Mouse (Mus musculus) testis, postnatal 14 days (tissue): ENCODE results near the gene Eif3j1.
"Not testable (repeated sequence)": the region's sequence is repeated elsewhere in the genome, so short reads cannot be mapped to it uniquely, and the experiment has no call there.

Source experiments
- DNase-seq: peaks from one replicate; pipeline ENCODE4 v3.0.0; 2021; ENCODE audit warnings: low spot score

Gene Eif3j1

DNA sequence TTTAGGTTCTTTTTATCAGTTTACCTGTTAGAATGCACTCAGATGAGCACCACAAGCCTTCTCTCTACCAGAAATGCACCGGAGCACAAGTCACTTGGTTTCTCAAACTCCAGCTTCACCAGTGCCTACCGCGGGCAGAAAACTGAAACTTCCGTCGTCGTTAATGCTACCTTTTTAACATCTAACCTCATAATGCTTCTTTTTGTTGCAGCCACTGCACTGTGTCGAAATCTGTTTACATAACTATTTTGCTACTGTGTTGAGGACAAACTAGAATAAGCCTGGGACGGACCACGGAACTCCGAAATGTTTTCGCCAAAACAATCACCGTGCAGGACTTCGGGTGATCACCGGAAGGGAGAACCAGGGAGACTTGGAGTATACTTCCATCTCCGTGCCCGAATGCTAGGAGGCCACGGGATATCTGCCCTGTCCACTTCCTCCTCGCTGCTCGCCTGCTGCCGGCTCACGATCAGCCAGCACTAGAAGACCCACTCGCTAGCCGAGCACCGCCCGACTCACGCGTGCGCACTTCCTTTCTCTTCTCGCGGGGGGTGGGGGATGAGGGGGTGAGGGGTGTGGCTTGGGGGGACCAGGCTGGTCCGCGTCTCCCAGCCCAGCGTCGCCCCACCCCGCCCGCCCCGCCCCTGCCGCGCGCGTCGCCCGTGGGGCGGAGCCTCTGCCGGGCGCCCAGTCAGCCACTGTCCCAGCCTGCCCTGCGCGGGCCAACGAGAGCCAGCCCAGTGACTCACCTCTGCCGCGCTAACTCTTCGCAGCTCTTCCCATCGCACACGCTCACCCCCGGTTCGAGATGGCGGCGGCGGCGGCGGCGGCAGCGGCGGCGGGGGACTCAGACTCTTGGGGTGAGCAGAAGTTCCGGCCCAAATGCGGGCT lies at the start of gene Eif3j1:
TSS of gene Eif3j1 (plus strand) at position 685 of the 894 bp plus-strand sequence.
- peak; percentile 91 for DNase-seq

DNA sequence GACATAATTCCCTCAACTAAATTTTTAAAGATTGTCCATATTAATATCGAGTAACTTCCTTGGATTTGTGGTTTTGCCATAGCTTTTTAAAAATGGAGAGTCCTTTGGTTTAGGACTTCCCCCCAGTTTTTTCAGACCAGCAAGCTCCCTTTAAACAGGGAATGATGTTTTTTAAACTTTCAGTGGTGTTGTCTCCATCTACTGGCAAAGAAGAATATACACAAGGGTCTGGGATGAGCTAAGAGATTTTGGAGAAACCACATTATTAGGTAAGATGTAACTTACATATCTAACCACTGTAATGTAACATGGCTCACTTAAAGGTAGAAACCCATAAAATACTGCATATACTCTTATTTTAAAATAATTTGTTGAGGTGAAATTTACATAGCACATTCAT lies 32.6 kb upstream of the Eif3j1 start:
- DNase-seq = no peak

DNA sequence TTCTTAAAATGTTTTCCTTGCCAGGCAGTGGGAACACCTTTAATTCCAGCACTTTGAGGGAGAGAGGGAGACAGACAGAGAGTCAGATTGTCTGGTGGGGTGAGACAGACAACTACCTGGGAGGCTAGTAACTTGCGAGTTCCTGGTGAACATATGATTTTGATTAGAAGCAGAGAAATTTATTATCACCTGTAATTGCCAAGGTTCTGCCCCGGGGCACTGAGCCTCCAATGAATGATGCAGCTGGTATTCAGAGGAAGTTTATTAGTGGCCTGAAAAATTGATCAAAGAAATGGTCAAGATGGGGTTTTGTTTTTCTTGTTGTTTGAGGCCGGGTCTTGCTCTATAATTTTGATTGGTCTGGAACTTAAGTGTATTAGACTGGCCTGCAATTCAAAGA lies 19.5 kb upstream of the Eif3j1 start:
- no peak for DNase-seq

DNA sequence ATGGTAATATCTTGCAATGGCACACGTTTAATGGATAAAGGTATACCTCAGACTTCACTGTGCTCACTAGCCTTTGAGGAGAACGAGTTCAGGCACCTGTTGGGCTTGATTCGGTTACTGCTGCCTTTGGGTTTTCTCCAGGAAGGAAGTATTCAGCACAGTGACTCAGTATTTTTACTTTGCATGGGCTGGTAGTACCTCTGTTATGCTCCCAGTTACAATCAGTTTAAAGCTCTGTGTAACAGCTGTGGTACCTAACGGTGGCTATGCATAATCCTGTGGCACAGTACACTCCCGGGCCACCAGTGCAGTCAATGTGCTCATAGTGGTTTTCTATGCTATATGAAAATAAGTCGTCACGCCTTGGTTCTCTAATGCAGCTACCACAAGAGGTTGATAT lies 16.9 kb upstream of the Eif3j1 start:
- DNase-seq = no peak

DNA sequence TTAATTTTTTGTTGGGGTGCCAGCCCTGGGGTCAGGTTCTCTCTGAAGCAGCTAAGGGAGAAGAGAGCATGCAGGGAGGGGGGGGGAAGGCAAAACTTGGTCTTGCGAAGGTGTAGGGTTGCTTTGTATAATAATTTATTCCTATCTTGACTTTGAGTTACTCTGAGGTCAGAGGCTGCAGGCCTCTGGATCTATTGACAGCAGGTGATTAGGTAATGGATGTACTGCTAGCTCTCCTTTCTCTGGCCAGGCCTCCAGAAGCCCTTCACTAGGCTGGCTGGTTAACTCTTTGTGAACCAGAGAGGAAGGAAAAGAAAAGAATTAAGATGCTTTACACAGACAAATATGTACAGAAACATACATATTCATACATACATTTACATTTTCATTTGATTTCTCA lies 9.6 kb upstream of the Eif3j1 start:
- DNase-seq = no peak

DNA sequence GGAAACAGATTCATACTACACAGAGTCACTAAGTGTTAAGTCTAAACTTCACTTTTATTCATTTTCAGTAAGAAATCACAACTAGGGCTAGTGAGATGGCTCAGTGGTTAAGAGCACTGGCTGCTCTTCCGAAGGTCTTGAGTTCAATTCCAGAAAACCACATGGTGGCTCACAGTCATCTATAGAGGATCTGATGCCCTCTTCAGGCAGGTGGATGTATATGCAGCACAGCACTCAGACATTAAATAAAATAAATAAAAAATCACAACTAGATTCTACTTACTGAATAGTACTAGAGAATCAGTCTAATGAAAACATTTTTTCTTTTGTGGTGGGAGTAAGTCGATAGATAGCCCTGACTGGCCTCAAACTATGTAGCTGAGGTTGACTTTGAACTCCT lies 6.1 kb upstream of the Eif3j1 start:
- DNase-seq = no peak

DNA sequence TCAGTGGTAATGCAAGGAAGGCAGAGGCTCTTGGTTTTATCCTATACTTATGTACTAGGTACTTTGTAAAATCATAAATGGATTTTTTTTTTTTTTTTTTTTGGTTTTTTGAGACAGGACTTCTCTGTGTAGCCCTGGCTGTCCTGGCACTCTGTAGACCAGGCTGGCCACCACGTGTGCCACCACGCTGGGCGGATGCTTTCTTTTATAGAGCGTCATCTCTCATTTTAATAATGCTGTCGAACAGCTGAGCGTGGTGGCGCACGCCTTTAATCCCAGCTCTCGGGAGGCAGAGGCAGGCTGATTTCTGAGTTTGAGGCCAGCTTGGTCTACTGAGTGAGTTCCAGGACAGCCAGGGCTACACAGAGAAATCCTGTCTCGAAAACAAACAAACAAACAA lies 1.3 kb upstream of the Eif3j1 start:
- not testable (repeated sequence) for DNase-seq

DNA sequence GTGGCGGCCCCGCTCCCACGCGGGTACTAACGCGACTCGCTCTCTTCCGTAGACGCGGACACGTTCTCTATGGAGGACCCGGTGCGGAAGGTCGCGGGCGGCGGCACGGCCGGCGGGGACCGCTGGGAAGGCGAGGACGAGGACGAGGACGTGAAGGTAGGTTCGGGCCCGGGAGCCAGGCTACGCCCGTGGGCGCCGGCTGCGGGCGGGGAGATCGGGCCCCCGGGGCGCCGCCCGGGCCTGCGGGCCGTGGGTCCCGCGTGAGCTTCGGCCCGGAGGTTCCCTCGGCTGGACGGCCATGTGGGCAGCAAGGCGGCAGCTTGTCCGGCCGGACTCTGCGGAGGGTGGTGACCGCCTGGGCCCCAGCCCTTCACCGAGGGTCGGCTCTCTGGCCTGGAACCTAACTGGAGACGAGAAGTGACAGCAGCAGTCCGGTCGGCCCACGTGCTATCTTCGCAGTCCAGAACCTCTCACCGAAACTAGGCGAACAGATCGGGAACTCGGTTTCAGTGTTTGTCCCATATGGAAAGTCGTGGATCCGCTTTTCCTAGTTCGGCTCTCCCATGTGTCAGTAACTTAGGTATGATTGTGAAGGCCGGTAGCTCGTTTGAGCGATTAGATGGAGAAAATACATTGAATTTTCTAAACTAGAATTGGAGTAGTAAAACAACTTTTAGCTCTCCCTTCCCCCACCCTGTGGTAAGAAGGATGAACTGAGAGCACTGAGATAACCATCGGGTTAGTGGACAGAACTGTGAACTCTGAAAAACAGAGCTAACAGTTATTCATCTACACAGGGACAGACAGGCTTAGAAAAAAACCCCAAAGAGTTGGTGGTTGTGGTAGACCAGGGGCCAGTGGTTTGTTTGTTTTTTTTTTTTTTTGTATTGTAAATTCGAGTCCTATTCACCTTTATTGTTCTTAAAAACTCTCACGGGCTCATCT lies 682 bp downstream of the Eif3j1 start:
- DNase-seq = peak; percentile 74

DNA sequence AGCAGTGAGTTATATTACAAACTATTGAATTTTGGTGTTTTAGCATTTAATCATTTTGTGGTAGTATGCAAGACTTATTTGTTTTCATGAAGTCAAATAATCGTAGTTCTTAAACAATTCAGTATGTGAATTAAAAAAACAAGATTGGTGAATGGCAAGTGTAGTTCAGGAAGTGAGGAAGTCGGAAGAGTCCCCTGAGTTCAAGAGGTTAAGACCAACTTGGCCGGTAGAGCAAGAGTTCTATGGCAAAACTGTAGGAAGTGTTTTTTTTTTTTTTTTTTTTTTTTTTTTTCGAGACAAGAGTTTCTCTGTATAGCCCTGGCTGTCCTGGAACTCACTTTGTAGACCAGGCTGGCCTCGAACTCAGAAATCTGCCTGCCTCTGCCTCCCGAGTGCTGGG lies 3.6 kb downstream of the Eif3j1 start:
- no peak for DNase-seq

DNA sequence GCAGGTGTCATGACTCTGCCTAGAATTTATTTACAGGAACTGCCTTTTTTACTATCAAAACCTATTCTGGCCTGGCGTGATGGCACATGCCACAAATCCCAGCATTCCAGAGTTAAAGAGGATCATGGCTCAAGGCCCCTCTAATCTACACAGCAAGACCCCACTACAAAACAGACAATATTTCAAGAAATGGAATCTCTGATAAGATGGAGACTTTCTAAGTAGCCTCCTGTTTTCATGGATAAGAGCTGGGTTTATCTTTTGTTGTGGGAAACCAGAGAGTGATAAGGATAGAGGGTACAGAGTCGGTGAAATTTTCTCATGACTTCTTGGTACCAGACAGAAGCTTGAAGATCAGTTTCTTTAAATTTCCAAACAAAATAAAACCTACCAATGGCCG lies 7.7 kb downstream of the Eif3j1 start:
- no peak for DNase-seq

DNA sequence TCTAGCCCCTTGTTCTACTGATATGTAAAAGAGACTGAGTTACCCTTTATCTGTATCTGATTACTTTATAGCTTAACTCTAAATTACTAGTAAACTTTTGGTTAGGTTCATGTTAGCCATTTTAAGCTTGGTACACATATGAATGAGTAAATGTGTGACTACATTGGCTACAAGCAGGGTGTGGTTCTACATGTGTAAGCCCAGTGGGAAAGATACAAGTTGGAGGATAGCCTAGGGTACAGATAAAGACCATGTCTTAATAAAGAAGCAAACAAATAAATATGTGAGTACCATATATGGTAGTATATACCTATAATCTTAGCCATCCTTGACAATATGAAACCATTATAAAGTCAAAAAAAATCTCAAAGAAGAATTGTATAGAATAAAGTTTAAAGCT lies 15.6 kb downstream of the Eif3j1 start:
- no peak for DNase-seq

DNA sequence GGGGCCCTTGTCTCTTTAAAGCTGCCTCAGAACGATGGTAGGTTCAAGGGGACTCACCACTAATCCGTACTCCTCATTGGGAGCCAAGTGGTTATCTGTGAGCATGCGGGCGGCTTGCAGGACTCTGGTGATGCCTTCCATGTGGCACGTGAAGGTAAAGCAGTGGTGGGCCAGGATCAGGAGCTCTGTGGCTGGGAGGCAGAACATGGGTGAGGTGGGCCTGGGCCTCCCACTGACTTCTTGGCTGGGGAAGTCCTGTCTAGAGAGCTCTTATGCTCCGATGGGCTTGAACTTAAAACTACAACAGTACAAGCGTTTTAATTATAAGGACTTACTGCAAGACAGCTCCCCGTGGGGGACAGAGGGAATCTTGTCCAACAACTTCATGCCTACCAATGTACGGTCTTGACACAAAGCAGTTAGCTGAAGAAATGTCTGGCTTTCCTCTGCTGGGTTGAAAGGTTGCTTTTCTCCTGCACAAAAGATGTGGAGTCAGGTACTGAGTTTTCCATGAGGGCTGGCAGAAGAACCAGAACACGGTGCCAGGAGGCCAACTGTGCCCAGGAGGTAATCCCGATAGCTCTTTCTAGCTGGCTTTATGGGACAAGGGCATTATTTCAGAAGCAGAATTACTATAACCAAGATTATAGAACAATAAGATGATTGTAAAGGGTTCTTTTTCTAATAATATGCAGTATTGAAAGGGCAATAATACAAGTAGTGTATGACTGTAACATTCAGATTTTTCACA lies 31.2 kb downstream of the Eif3j1 start:
- DNase-seq = no peak

DNA sequence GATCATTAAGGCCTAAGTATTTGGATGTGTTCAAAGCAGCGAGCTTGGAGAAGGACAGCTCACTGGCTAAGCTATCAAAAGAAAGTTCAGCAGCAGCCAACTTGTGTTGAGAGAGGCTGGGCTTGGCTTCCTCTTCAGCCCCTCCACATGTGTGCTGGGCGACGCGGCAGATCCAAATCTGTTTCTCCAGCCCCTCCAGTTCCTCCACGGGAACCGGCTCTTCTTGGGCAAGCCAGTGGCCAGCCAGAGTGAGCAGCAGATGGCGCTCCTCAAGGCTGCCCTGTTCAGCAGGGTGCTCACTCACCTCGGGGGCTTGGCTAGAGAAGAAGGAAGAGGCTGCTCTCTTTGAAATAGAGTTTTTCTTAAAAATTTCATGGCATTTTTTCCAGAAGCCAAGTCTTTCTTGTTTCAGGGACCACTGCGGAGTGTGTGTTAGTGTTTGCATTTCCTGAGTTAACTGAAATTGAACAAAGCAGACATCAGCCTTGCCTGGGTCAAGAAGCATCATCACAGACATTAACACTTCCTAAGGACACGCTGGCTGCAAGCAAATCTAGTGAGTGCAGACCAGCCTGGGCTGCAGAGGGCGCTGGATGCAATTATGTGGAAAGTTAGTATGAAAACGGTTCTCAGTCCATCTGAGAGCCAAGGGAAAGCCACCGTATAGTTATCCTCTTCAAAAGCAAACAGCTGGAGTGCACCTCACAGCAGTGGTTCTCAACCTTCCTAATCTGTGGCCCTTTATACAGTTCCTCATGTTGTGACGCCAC lies 37.0 kb downstream of the Eif3j1 start:
- no peak for DNase-seq

DNA sequence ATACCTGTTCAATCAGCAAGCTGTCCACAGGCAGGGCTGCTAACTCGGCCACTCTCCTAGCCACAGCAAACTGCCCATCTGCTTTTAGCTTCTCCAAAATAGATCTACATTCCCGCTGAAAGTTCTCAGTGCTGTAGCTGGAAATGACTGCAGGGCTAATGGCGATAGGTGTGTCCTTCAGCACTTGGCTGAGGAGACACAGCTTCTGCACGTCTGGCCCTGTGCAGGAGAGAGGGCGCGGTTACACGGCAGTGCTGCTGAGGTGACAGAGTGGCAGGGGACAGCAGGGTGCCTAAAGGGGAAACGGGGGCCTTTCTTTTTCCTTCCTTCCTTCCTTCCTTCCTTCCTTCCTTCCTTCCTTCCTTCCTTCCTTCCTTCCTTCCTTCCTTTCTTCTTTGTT lies 37.9 kb downstream of the Eif3j1 start:
- DNase-seq = no peak

DNA sequence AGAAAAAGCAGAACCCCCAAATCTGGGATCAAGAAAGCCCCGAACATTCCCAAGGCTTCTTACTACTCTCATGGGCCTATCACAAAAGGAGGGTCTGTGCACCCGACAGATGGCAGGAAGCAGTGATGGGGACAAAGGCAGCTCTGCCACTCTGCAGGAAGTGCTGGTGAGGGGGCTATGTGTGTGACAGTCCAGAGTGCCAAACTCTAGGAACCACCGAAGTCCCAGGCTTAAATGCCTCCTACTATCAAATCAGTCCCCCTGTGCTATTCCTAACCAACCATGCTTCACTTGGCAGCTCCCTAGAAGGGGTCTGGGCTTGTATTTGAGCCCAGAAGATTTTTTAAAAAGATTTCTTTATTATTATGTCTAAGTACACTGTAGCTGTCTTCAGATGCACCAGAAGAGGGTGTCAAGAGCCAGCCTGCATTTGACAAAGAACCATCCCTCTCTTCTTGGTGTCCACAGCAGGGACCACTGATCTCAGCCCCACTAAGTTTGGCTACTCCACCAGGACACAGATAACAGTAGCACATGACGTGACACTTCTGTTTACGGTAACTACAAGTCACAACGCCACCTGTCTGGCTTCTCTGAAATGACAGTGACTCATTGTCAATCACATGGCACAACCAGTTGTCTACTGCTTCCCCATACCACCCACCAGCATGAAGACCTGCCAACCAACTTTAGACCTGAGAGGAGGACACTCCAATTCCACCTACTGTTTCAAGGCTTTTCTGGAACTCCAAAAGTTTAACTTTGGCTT lies 41.0 kb downstream of the Eif3j1 start:
- no peak for DNase-seq

DNA sequence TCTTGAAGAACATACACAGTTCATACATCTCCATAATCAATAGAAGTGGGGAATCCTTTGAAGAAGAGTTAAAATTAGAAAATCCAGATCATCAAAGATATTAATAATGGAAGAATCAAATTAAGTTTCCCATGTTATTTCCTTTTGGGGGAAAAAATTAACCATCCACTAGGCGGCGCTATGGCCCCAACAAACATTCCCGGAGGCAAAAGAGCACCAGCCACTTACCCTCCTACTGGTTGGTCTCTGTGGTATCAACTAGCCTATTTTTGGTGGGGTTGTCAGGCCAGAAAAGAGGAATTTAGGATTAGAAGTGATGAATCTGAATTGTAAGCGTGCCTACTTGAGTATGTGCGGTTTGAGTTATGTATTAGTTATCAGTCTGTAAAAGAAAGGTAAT lies 41.6 kb downstream of the Eif3j1 start:
- no peak for DNase-seq

DNA sequence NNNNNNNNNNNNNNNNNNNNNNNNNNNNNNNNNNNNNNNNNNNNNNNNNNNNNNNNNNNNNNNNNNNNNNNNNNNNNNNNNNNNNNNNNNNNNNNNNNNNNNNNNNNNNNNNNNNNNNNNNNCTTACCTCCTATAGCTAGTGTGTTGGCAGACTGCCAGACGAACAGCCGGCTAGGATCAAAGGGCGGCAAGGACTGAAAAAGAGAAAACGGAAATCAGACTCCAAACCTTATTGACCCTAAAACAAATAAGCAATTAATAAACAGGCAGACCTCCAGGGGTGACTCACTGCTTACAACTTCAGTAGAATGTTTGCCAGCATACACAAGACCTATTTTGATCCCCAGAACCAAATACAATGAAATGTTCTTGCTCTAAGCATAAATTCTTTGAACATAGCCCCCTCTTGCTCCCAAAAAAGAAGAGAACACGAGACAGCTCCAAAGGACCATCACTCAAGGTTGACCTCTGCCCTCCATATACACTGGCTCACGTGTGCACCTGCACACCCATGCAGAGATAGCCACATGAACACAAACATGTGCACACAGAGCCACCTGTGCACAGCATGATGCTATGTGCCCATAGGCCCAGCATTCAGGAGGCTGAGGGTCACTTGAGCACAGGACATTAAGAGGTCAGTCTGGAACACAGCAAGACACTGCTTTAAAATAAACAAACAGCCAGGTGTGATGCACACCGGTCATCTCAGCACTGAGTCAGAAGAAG lies 53.5 kb downstream of the Eif3j1 start:
- no peak for DNase-seq

DNA sequence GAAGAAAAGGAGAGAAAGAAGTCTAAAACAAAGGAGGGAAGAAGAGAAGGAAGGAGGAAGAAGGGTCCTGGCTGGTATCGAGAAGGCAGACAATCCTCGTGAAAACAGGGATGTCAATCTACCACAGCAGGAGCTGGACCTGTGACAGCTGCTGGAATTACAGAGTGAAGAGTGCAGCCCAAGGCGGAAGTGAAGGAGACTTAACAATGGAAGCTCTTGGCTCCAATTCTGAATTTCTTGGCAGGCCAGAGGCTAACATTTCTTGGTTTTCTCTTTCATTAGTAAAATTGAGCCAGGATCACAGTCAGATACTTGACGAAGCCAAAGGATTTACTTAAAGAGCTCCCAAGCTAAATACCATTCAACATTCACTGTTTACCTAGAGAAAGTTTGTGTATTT lies 58.1 kb downstream of the Eif3j1 start:
- DNase-seq = no peak

DNA sequence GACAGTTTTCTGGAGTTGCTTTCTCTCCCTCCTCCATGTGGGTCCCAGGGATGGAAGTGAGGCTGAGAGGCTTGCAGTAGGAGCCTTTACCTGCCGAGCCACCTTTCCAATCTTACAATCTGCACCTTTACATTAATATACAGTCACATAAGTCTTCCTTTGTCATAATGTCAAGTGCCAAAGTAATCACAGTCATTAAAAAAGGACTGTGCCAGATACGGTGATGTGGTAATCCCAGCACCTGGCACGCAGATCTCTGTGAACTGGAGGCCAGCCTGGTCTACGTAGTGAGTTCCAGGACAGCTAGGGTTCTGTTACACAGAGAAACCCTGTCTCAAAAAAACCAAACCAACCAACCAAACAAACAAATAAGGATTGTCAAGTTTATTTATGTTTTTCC lies 65.5 kb downstream of the Eif3j1 start:
- no peak for DNase-seq

DNA sequence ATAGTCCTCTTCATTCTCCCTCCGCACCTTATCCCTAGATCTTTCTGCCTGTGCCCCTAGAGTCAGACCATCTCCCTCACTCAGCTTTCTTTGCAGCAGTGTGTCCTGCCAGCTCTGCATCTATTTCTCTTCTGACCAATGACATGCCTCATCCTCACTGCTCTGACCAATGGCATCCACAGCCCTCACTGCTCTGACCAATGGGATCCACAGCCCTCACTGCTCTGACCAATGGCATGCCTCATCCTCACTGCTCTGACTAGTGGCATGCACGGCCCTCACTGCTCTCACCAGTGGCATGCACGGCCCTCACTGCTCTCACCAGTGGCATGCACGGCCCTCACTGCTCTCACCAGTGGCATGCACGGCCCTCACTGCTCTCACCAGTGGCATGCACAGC lies 69.3 kb downstream of the Eif3j1 start:
- not testable (repeated sequence) for DNase-seq
